Mouse (Mus musculus) natural killer cell, adult 2 months (primary cell): ENCODE data around the gene Ctnnb1.

ENCODE experiments used
- DNase-seq, 2 experiments: peaks; one replicate each; pipeline ENCODE4 v3.0.0; 2022; ENCODE audit warnings: low spot score in 2 of 2

Ctnnb1 gene

GRCm38 (mm10) chr9:121000641-121001320 lies 71.8 kb downstream of the Ctnnb1 start:
- DNase-seq, result no peak

- no peak for DNase-seq
Measured at GRCm38 (mm10) chr9:121001681-121002540, 72.9 kb downstream of the Ctnnb1 start.

GRCm38 (mm10) chr9:121005961-121006360 lies 76.9 kb downstream of the Ctnnb1 start:
- DNase-seq, result no peak
